Mouse (Mus musculus): Measurements from ENCODE around the gene Vmn2r92.
"Not testable (repeated sequence)": the region's sequence is repeated elsewhere in the genome, so short reads cannot be mapped to it uniquely, and the experiment has no call there.

The Vmn2r92 gene

GRCm38 (mm10) chr17:18151587-18151986, at the start of gene Vmn2r92:
TSS of gene Vmn2r92 (plus strand) at chr17:18151887.
- DNase-seq (ENCODE audit: low read depth): not testable (repeated sequence)

GRCm38 (mm10) chr17:18102265-18102664, 49.4 kb upstream of the Vmn2r92 start:
- not testable (repeated sequence) for DNase-seq (ENCODE audit: low read depth)

DNA sequence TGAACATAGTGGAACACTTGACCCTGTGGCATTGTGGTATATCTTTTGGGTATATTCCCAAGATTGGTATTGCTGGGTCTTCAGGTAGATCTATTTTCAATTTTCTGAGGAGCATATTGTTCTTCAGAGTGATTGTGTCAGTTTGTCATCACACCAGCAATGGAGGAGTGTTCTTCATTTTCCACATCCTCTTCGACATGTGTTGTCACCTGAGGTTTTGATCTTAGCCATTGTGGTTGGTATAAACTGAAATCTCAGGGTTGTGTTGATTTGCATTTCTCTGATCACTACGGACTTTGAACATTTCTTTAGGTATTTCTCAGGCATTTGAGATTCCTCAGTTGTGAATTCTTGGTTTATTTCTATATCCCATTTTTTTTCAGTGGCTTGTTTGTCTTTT, 9.5 kb downstream of the Vmn2r92 start:
- DNase-seq (ENCODE audit: low read depth): not testable (repeated sequence)

DNA sequence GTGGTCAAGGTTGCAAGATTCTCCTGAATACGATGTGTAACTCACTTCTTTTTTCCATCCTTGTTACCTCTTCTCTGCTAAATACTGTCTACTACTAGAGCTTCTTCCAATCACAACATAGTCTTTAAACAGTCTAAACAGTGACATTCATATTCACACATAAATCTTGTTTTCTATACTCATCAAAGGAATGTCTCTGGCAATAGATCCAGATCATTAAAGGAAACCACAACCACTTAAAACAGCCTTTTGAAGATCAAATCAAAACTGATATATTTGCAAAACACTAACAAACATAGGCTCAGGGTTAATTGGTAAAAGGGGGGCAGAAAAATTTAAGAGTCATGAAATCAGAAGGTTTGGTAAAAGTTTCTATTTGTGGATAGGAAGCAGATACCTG, 38.0 kb downstream of the Vmn2r92 start:
- no peak for DNase-seq (ENCODE audit: low read depth)

GRCm38 (mm10) chr17:18221300-18221699, 69.6 kb downstream of the Vmn2r92 start:
- no peak for DNase-seq (ENCODE audit: low read depth)

- DNase-seq (ENCODE audit: low read depth): no peak
Measured at GRCm38 (mm10) chr17:18231996-18232395, 80.3 kb downstream of the Vmn2r92 start.

GRCm38 (mm10) chr17:18236931-18237330, 85.2 kb downstream of the Vmn2r92 start:
- DNase-seq (ENCODE audit: low read depth): no peak

Data from c-Kit-positive CD71-negative TER-119-negative erythroid progenitor cells, embryonic 14.5 days (primary cell).